Mouse (Mus musculus): Measurements from ENCODE around the gene Zfp768. TPM values are rescaled to one million over a fixed set of nuclear protein-coding genes. Genes with fewer than 3 reads are reported as not detected.
A peak's percentile ranks its signal among the peaks of the same experiment; 100 is the strongest.
"Not testable (repeated sequence)": the region's sequence is repeated elsewhere in the genome, so short reads cannot be mapped to it uniquely, and the experiment has no call there.

Zfp768 gene
- polyA plus RNA-seq, 1 experiment from 2014 or later: 3.1 TPM

DNA sequence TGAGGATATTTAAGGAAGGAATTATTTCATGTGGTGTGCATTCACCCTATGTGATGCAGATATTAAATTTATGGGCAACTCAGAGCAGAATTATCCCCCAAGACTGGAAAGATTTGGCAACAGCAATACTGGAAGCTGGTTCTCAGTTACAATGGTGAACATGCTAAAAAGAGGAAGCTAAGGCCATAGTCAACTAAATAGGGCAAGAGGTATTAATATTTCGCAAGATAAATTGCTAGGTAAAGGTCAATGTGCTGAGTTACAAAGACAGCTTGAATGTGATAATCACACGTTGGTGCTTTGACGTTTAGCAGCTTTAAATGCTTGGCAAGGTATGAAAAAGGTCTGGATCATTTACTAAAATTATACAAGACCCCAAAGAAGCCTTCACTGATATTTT lies 10.4 kb upstream of the Zfp768 start:
- Histone ChIP-seq H3K4me1 (replicated peaks) (no peaks in the 10 kb centered on the region), H3K9ac (no peak overlapping the region), H3K27ac (no peak overlapping the region), H3K36me3 (no peaks in the 10 kb centered on the region), H3K27me3 (peaks cover 19% of the 10 kb centered on the region), H3K4me3 (replicated peaks) (no peak overlapping the region), H3K4me2 (no peak overlapping the region), H3K9me3 (replicated peaks) (no peaks in the 10 kb centered on the region)
- 42% methylated on average over 3 of the region's 3 CpGs for WGBS (ENCODE audit: insufficient replicate concordance)
- DNase-seq: no peak
- ATAC-seq (ENCODE audit: low read depth): no peak

GRCm38 (mm10) chr7:127351230-127352004 lies 6.0 kb upstream of the Zfp768 start:
- Histone ChIP-seq H3K27ac (no peak overlapping the region), H3K4me3 (replicated peaks) (no peak overlapping the region), H3K9ac (no peak overlapping the region), H3K4me2 (no peak overlapping the region), H3K9me3 (replicated peaks) (no peaks in the 10 kb centered on the region), H3K4me1 (replicated peaks) (peaks cover 6% of the 10 kb centered on the region), H3K36me3 (no peaks in the 10 kb centered on the region), H3K27me3 (no peaks in the 10 kb centered on the region; the same call in 1 of the 2 replicates)
- WGBS (ENCODE audit: insufficient replicate concordance): 39% methylated on average over 5 of the region's 5 CpGs
- no peak for ATAC-seq (ENCODE audit: low read depth)
- DNase-seq: no peak

GRCm38 (mm10) chr7:127346676-127347075 lies 1.3 kb upstream of the Zfp768 start:
- H3K4me2 ChIP-seq: peak overlapping the region; percentile 99
- peak overlapping the region; percentile 37 for H3K27ac ChIP-seq
- no peaks in the 10 kb centered on the region for H3K27me3 ChIP-seq
- no peak for DNase-seq
- H3K36me3 ChIP-seq: peaks cover 9% of the 10 kb centered on the region
- peak overlapping the region; percentile 79 for H3K4me3 ChIP-seq (replicated peaks)
- peaks cover 45% of the 10 kb centered on the region for H3K4me1 ChIP-seq (replicated peaks)
- WGBS (ENCODE audit: insufficient replicate concordance): 27% methylated on average over 8 of the region's 8 CpGs
- no peak for ATAC-seq (ENCODE audit: low read depth)
- no peaks in the 10 kb centered on the region for H3K9me3 ChIP-seq (replicated peaks)
- H3K9ac ChIP-seq: peak overlapping the region; percentile 79; the same call in 1 of the 2 replicates

- Histone ChIP-seq H3K36me3 (peaks cover 9% of the 10 kb centered on the region), H3K4me3 (replicated peaks) (peak overlapping the region; percentile 79), H3K4me2 (peak overlapping the region; percentile 99), H3K27ac (peak overlapping the region; percentile 78), H3K9ac (peak overlapping the region; percentile 79), H3K9me3 (replicated peaks) (no peaks in the 10 kb centered on the region), H3K27me3 (no peaks in the 10 kb centered on the region), H3K4me1 (replicated peaks) (peaks cover 45% of the 10 kb centered on the region)
- DNase-seq (peak; percentile 41), ATAC-seq (ENCODE audit: low read depth) (peak; percentile 34)
- under 1% methylated on average over 36 of the region's 42 CpGs for WGBS (ENCODE audit: insufficient replicate concordance)
Observed at GRCm38 (mm10) chr7:127345092-127345491, 297 bp downstream of the Zfp768 start.

GRCm38 (mm10) chr7:127344371-127344770 lies 1.0 kb downstream of the Zfp768 start:
- Histone ChIP-seq H3K4me1 (replicated peaks) (peaks cover 45% of the 10 kb centered on the region), H3K27me3 (no peaks in the 10 kb centered on the region), H3K9me3 (replicated peaks) (no peaks in the 10 kb centered on the region), H3K9ac (peak overlapping the region; percentile 79; the same call in 1 of the 2 replicates), H3K4me3 (replicated peaks) (peak overlapping the region; percentile 79), H3K27ac (no peak overlapping the region), H3K36me3 (peaks cover 9% of the 10 kb centered on the region), H3K4me2 (peak overlapping the region; percentile 99)
- 82% methylated on average over 8 of the region's 8 CpGs for WGBS (ENCODE audit: insufficient replicate concordance)
- no peak for ATAC-seq (ENCODE audit: low read depth)
- no peak for DNase-seq

- no peak overlapping the region for H3K4me3 ChIP-seq (replicated peaks)
- H3K9ac ChIP-seq: no peak overlapping the region
- no peak overlapping the region for H3K27ac ChIP-seq
- peaks cover 9% of the 10 kb centered on the region for H3K36me3 ChIP-seq
- DNase-seq (no peak), ATAC-seq (ENCODE audit: low read depth) (no peak)
- 86% methylated on average over 38 of the region's 38 CpGs for WGBS (ENCODE audit: insufficient replicate concordance)
- peaks cover 45% of the 10 kb centered on the region for H3K4me1 ChIP-seq (replicated peaks)
- no peak overlapping the region for H3K4me2 ChIP-seq
- H3K9me3 ChIP-seq (replicated peaks): no peaks in the 10 kb centered on the region
- H3K27me3 ChIP-seq: no peaks in the 10 kb centered on the region
Observed at GRCm38 (mm10) chr7:127343351-127344019, 1.9 kb downstream of the Zfp768 start.

GRCm38 (mm10) chr7:127342888-127343287 lies 2.5 kb downstream of the Zfp768 start:
- no peak overlapping the region for H3K4me2 ChIP-seq
- H3K9ac ChIP-seq: no peak overlapping the region
- ATAC-seq (ENCODE audit: low read depth): no peak

GRCm38 (mm10) chr7:127342332-127342731 lies 3.1 kb downstream of the Zfp768 start:
- Histone ChIP-seq H3K27me3 (no peaks in the 10 kb centered on the region), H3K4me1 (replicated peaks) (peaks cover 45% of the 10 kb centered on the region), H3K9ac (no peak overlapping the region), H3K4me2 (no peak overlapping the region), H3K9me3 (replicated peaks) (no peaks in the 10 kb centered on the region), H3K27ac (no peak overlapping the region), H3K4me3 (replicated peaks) (no peak overlapping the region), H3K36me3 (peaks cover 9% of the 10 kb centered on the region)
- DNase-seq (no peak), ATAC-seq (ENCODE audit: low read depth) (no peak)
- WGBS (ENCODE audit: insufficient replicate concordance): 49% methylated on average over 4 of the region's 4 CpGs

More at GRCm38 (mm10) chr7:127342888-127343287, 2.5 kb downstream of the Zfp768 start:
- Histone ChIP-seq H3K27ac (no peak overlapping the region), H3K9me3 (replicated peaks) (no peaks in the 10 kb centered on the region), H3K4me3 (replicated peaks) (no peak overlapping the region), H3K4me1 (replicated peaks) (peaks cover 45% of the 10 kb centered on the region), H3K27me3 (no peaks in the 10 kb centered on the region), H3K36me3 (peaks cover 9% of the 10 kb centered on the region)
- WGBS (ENCODE audit: insufficient replicate concordance): 87% methylated on average over 7 of the region's 7 CpGs
- no peak for DNase-seq

GRCm38 (mm10) chr7:127341861-127342260 lies 3.5 kb downstream of the Zfp768 start:
- DNase-seq; ATAC-seq (ENCODE audit: low read depth): not testable (repeated sequence)
- 74% methylated on average over 6 of the region's 6 CpGs for WGBS (ENCODE audit: insufficient replicate concordance)

DNA sequence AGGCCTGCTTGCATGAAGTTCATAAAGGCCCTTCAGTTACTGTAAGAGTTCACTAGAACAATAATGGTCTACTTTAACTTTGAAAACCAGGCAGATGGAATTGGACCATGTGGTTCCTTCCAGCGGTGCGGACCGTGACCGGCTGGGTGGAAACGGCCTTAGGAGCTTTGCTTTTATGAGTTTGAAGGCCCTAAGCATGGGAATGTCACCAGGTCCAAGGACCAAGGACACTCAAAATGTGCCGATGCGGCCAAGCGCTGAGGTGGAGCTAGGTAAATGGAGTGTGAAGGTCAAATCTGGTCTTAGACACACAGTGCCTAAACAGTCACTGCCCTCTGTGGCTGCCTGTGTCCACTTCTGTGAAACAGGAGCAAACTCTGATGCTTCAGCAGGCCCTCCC lies 4.0 kb downstream of the Zfp768 start:
- WGBS (ENCODE audit: insufficient replicate concordance): 85% methylated on average over 8 of the region's 8 CpGs
- Histone ChIP-seq H3K36me3 (peaks cover 9% of the 10 kb centered on the region), H3K27me3 (no peaks in the 10 kb centered on the region), H3K4me3 (replicated peaks) (no peak overlapping the region), H3K4me1 (replicated peaks) (peaks cover 38% of the 10 kb centered on the region), H3K9me3 (replicated peaks) (no peaks in the 10 kb centered on the region), H3K4me2 (no peak overlapping the region), H3K9ac (no peak overlapping the region), H3K27ac (no peak overlapping the region)
- DNase-seq (no peak), ATAC-seq (ENCODE audit: low read depth) (no peak)

More at GRCm38 (mm10) chr7:127341861-127342260, 3.5 kb downstream of the Zfp768 start:
- peaks cover 43% of the 10 kb centered on the region for H3K4me1 ChIP-seq (replicated peaks)
- H3K9me3 ChIP-seq (replicated peaks); H3K27ac ChIP-seq; H3K4me3 ChIP-seq (replicated peaks); H3K9ac ChIP-seq; H3K36me3 ChIP-seq; H3K4me2 ChIP-seq; H3K27me3 ChIP-seq: not testable (repeated sequence)

GRCm38 (mm10) chr7:127337636-127338035 lies 7.8 kb downstream of the Zfp768 start:
- peaks cover 3% of the 10 kb centered on the region; the same call in 1 of the 2 replicates for H3K4me1 ChIP-seq (replicated peaks)
- no peak overlapping the region for H3K9ac ChIP-seq
- no peak overlapping the region for H3K4me2 ChIP-seq
- H3K36me3 ChIP-seq: no peaks in the 10 kb centered on the region
- H3K27ac ChIP-seq: no peak overlapping the region
- ATAC-seq (ENCODE audit: low read depth): no peak
- no peak overlapping the region for H3K4me3 ChIP-seq (replicated peaks)
- DNase-seq: no peak
- WGBS (ENCODE audit: insufficient replicate concordance): 28% methylated on average over 4 of the region's 4 CpGs
- no peaks in the 10 kb centered on the region for H3K9me3 ChIP-seq (replicated peaks)
- no peaks in the 10 kb centered on the region for H3K27me3 ChIP-seq
